Mouse (Mus musculus) gastrocnemius, postnatal 4 days (tissue): ENCODE results near the gene Dab2ip. TPM values are rescaled to one million over a fixed set of nuclear protein-coding genes. Genes with fewer than 3 reads are reported as not detected.

ENCODE experiments used
- DNase-seq, 2 experiments: peaks; one replicate each; pipeline ENCODE4 v3.0.0; 2021 to 2022; ENCODE audit warnings: low spot score in 2 of 2, mixed read lengths in 2 of 2
- total RNA-seq, 2 experiments: library from RNA; stranded (reverse); gene quantifications; 2 replicates each; pipeline ENCODE4 v1.2.3; 2021

Dab2ip gene
- total RNA-seq, 2 experiments from 2014 or later, result 72.7 to 80.4 TPM

DNA sequence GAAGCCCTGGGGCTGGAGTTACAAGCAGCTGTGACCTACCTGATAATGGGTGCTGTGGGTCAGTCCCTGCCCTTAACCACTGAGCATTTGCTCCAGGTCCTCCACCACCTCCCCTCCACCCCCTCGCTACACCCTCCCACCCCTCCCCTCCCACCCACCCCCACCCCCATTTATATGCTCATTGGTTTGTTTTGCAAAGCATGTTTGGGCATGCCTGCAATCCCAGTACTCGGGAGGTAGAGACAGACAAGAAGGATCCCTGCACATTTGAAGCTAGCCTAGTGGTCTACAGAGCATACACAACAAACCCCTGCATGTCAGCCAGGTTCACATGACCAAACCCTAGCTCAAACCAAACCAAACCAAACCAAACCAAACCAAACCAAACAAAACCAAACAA lies 178.0 kb downstream of the Dab2ip start:
- no peak for DNase-seq

- no peak for DNase-seq
These were observed 179.5 kb downstream of the Dab2ip start for GRCm38 (mm10) chr2:35737467-35738027.

DNA sequence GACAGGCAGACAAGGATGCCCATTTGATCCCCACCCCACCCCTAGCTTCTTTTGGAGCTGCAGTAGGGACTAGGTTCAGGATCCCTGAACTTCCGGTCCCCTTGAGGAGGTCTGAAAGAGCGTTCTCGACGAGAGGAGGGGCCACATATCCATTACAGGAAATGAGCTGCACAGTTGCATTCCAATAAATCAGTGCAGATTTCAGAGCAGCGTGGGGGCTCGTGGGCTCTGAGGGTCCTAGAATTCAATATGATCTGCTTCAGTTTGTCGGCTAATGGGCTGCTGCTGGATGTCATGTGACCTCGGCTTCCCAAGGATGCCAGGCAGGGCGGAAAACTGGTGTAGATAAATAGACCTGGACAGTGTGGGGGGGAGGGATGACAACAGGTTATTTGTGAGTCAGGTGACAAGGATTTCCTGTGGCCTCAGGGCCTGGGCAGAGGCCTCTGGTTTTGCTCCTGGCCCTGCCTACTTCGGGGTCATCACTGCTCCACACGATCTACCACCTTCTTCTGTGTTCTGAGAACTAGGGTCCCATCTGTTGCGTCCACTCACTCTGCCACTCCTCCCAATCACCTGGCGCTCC lies 181.7 kb downstream of the Dab2ip start:
- no peak for DNase-seq

GRCm38 (mm10) chr2:35745876-35746275 lies 187.8 kb downstream of the Dab2ip start:
- no peak for DNase-seq

DNA sequence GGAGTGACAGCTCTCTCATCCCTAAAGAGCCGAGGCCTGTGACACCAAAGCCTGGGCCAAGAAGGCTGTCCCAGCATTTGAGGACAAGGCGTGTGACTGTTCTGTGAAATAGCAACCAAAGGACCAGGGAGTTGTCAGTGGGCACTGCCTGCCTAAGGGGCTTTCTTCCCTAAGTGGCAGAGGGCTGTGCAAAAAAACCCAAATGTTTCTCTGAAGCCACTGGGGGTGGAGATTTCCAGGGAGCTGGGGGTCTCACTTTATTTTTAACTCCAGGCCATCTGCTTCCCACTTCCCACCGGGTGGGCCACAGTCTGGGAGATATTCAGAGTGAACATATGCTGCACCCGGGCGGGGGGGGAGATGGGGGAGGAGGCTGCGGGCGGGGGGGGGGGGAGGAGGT lies 188.6 kb downstream of the Dab2ip start:
- DNase-seq, result no peak

DNA sequence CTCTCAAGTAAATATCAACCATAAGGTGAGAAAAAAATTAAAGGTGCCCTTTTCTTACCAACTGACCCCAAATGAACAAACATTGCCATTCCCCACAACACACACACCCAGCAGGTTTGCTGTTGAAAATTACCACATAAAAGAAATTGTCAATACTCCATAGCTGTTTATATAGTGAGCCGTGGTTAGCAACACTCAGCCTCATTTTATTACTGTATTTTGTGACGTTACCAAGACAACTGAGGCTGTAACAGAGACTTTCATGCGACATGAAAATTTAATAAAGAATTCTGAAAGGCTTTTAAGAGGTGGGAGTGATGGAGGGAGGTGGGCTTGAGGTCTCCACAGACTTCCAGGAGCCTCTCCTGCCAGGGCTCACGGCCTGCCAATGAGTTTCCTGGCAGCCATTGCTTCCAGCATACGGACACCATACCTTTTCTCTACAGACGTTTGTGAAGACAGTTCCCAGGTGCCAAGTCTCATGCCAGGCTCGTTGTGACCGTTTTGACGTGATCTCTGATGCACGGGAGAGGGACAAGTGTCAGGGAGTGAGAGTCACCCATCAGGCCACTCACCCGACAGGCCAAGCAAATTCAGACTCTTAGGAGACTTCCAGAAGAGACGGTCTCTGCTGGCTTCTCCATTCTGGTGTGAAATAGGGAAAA lies 189.4 kb downstream of the Dab2ip start:
- DNase-seq, result no peak

GRCm38 (mm10) chr2:35750533-35751141 lies 192.6 kb downstream of the Dab2ip start:
- no peak for DNase-seq

DNA sequence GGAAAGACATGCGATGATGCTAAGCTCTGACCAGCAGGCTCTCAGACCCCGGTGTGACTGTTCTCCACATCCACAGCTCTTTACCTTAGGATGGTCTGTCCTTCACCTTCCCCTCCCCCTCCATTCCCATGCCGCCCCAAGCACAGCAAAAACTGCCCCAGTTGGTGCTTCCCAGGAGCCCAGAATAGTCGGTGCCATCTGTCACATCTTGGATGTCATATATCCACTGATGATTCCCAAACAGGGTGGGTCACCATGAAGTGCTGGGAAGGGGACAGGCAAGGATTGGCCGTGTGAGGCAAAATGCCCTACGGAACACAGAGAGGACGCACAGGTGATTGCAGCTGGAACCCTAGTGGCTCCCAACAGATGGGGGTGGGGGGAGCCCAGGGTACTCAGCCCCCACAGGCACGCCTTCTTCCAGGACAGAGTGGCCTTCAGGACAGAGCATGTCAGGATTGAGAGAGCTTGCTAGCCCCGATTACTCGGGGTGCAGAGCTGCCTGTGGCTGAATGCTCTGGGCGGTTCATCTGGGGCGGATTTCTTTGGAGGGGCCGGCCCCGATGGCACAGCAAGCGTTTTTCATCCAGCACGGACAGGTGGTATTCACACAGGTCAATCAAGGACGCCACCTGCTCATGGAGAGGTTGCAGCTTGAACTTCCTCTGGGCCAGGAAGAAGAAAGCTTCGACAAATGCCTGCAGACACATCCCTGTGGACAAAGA lies 193.9 kb downstream of the Dab2ip start:
- DNase-seq, result no peak

- DNase-seq, result no peak
These were observed 198.4 kb downstream of the Dab2ip start for GRCm38 (mm10) chr2:35756467-35756866.

DNA sequence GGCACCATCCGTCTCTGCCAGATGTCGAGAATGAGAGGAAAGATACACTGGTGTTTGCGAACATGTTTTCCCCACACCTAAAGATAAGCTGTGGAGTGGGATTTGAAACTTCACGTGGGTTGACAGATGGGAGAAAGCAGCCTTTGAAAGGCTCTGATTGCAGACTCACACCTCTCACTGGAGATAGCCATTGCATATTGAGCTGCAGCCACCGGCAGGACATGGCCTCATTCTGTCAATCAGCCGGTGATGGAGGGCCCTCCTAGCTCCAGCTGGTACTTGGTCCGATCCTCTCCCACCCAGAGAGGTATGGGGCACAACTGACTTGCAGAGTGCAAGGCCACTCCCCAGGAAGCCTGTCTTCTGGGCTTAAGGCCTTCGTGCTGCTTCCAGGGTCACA lies 202.3 kb downstream of the Dab2ip start:
- no peak for DNase-seq

GRCm38 (mm10) chr2:35760867-35761266 lies 202.8 kb downstream of the Dab2ip start:
- DNase-seq, result no peak

DNA sequence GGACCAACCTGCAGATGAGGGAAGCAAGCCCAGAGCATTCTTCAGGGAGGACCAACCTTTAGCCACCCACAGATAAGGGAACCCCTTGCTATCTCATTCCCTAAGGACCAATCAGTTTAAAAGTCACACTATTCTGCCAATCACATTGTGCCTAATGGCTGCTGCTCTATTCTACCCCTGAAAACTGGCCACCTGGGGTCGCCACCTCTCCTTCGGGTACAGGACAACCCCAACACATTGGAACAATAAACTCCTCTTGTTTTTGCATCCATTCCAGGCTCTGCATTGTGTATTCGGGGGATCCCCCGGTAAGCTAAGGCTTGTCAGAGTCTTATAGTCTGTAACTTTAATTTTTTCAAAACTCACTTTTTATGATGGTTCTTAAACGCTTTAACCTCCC lies 203.4 kb downstream of the Dab2ip start:
- DNase-seq, result no peak

DNA sequence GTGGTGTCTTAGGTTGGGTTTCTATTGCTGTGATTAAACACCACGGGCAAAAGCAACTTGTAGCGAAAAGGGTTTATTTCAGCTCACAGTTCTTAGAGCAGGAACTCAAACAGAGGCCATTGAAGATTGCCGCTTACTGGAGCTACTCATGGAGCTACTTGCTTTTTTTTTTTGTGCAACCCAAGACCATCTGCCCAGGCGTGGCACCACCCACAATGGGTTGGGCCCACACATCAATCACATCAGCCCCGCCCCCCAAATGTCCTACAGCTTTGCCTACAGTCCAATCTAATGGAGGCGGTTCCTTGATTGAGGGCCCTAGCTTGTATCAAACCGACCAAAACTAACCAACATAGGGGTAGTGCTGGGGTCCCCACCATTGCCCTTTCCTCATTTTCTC lies 205.8 kb downstream of the Dab2ip start:
- DNase-seq, result no peak

DNA sequence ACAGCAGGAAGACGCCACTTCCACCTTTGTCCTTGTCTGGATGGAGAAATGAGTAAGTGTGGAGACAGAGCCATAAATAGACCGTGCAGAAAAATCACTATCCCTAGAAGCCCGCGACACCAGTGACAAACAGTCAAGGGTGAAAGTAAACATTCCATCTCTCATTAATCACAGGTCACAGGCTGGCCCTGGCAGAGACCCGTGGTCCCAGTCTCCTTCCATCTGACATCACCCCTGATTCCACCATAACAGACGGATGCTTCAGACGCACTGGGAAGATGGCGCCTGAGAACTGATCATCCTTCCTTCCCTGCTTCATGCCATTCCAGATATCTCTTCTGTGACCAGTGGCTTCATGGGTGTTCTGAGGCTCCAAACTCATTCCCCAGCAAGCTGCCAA lies 206.3 kb downstream of the Dab2ip start:
- DNase-seq, result no peak

GRCm38 (mm10) chr2:35767834-35768537 lies 209.9 kb downstream of the Dab2ip start:
- DNase-seq, result no peak

DNA sequence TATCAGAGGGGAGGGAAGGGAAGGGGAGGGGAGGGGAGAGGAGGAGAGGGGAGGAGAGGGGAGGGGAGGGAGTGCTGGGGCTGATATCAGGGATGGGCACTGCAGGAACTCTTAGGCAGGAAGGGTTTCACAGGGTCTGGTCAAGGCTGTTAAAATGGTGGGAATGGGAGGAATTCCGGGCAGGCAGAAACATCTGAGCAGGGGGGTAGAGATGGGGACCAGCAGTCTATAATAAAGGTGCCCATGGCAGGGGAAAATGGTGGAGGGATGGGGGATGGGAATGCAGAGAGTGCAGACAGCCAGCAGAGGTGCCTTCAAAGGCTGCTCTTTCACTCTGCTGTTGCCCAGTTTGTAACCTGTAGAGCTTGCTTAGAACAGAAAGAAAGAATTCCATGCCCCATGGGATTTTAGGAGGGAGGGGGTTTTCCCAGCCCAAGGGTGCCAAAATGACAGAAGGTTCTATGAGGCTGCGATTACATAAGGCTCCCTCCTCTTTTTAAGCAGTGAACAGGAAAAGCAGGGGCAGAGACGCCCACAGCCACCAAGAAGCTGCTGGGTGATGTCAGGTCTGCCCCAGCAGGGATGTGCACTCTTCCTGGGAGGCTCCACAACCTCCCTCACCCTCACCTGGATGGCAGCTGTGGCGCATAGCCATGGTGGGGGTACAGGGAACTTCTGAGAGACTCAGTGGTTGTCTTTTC lies 210.6 kb downstream of the Dab2ip start:
- DNase-seq, result no peak

GRCm38 (mm10) chr2:35769398-35769797 lies 211.3 kb downstream of the Dab2ip start:
- no peak for DNase-seq

- no peak for DNase-seq
These were observed 212.5 kb downstream of the Dab2ip start for GRCm38 (mm10) chr2:35770541-35770940.

GRCm38 (mm10) chr2:35775651-35776055 lies 217.6 kb downstream of the Dab2ip start:
- DNase-seq, result no peak

DNA sequence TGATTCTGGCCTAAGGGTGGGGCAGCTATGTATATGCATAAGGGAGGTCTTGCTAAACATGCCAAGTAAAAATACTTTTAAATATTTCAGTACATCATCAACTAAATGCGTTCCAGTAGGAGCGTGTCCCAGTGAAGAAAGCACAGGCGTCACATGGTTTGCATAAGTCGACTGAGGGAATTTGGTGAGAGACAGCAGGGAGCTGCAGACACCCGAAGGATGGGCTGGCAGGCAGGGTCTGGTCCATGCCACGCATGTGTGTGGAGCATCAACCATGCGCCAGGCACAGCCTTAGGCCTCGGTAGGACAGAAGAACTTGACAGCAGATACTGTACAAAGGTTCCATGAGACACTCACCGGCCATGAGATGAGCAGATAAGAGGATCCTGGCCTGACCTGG lies 218.9 kb downstream of the Dab2ip start:
- no peak for DNase-seq

- DNase-seq, result no peak
These were observed 221.2 kb downstream of the Dab2ip start for GRCm38 (mm10) chr2:35779266-35779665.
